Mouse (Mus musculus): ENCODE measurements at regions not wholly inside any gene's neighbourhood (a gene's known extent, or its start where the extent isn't known, plus 50 kb on each side); places are given as distances from the start of the nearest gene placed in this dataset.
A peak's percentile ranks its signal among the peaks of the same experiment; 100 is the strongest.
"Not testable (repeated sequence)": the region's sequence is repeated elsewhere in the genome, so short reads cannot be mapped to it uniquely, and the experiment has no call there.

GRCm38 (mm10) chr6:68532599-68532998, 997.0 kb upstream of the Tacstd2 start:
- Histone ChIP-seq H3K9ac (ENCODE audit: insufficient read depth, low read depth, low read length, poor library complexity, severe bottlenecking) (no peak overlapping the region), H3K4me3 (ENCODE audit: insufficient read depth in 1 of 2, low read depth in 1 of 2, low read length in 2 of 2, poor library complexity in 1 of 2, severe bottlenecking in 1 of 2) (no peak overlapping the region), H3K9me3 (ENCODE audit: control insufficient read depth, insufficient read depth, low read depth, low read length) (no peaks in the 10 kb centered on the region), H3K4me1 (ENCODE audit: control insufficient read depth in 2 of 2, insufficient read depth in 2 of 2, low read length in 2 of 2, poor library complexity in 1 of 2) (no peaks in the 10 kb centered on the region), H3K27ac (ENCODE audit: insufficient read depth, low read depth, low read length, poor library complexity, severe bottlenecking) (no peak overlapping the region), H3K36me3 (ENCODE audit: control insufficient read depth, insufficient read depth, low read length, poor library complexity, severe bottlenecking) (no peaks in the 10 kb centered on the region)
- in situ Hi-C loops (cut with MboI; ENCODE audit: low sequenced_read_pairs in 2 of 2, unreplicated experiment in 2 of 2), result no loop called here
- TF ChIP-seq MAFK (IDR thresholded peaks at IDR 0.05; ENCODE audit: insufficient read depth, low read depth, low read length) (no peak), HCFC1 (IDR thresholded peaks at IDR 0.05; ENCODE audit: borderline replicate concordance, insufficient read depth, low read length) (no peak), ZC3H11A (IDR thresholded peaks at IDR 0.05; ENCODE audit: borderline replicate concordance, low read depth, low read length) (no peak), CHD2 (IDR thresholded peaks at IDR 0.05; ENCODE audit: low read depth, low read length) (no peak), ZNF384 (IDR thresholded peaks at IDR 0.05; ENCODE audit: low read depth, low read length) (no peak)
- no peak for DNase-seq (ENCODE audit: low read depth, low spot score)

- no peaks in the 10 kb centered on the region for H3K36me3 ChIP-seq (ENCODE audit: control insufficient read depth, insufficient read depth, low read length, poor library complexity, severe bottlenecking)
- in situ Hi-C loops (cut with MboI; ENCODE audit: low sequenced_read_pairs in 2 of 2, unreplicated experiment in 2 of 2), result no loop called here
- no peak overlapping the region for H3K9ac ChIP-seq (ENCODE audit: insufficient read depth, low read depth, low read length, poor library complexity, severe bottlenecking)
- no peak overlapping the region for H3K27ac ChIP-seq (ENCODE audit: insufficient read depth, low read depth, low read length, poor library complexity, severe bottlenecking)
- H3K9me3 ChIP-seq (ENCODE audit: control insufficient read depth, insufficient read depth, low read depth, low read length), result no peaks in the 10 kb centered on the region
- no peak overlapping the region for H3K4me3 ChIP-seq (ENCODE audit: insufficient read depth in 1 of 2, low read depth in 1 of 2, low read length in 2 of 2, poor library complexity in 1 of 2, severe bottlenecking in 1 of 2)
- TF ChIP-seq HCFC1 (IDR thresholded peaks at IDR 0.05; ENCODE audit: borderline replicate concordance, insufficient read depth, low read length), result no peak
- TF ChIP-seq ZNF384 (IDR thresholded peaks at IDR 0.05; ENCODE audit: low read depth, low read length), result no peak
- no peak for TF ChIP-seq CHD2 (IDR thresholded peaks at IDR 0.05; ENCODE audit: low read depth, low read length)
- TF ChIP-seq MAFK (IDR thresholded peaks at IDR 0.05; ENCODE audit: insufficient read depth, low read depth, low read length), result no peak
- TF ChIP-seq ZC3H11A (IDR thresholded peaks at IDR 0.05; ENCODE audit: borderline replicate concordance, low read depth, low read length), result no peak
- H3K4me1 ChIP-seq (ENCODE audit: control insufficient read depth in 2 of 2, insufficient read depth in 2 of 2, low read length in 2 of 2, poor library complexity in 1 of 2), result no peaks in the 10 kb centered on the region
- DNase-seq (ENCODE audit: low read depth, low spot score), result peak; percentile 6
These were observed 968.3 kb upstream of the Tacstd2 start for GRCm38 (mm10) chr6:68503937-68504336.

DNA sequence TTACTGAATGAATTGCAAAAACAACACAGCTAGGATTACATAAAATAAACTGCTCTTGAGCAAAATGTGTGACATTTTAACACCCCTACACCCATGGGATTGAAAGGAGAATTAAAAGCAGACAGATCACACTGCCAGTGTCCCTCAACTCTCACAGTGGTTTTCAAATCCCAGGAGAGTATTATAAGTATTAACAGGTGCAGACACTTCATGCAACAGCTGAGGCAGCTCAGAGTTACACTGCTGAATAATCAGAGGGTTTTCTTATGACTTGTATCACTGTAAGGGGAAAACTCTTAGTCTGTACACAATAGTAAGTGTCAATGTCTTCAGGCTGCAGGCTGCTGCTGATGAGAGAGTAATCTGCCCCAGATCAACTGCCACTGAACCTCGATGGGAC, 945.5 kb upstream of the Tacstd2 start:
- no peaks in the 10 kb centered on the region for H3K36me3 ChIP-seq (ENCODE audit: control insufficient read depth, insufficient read depth, low read length, poor library complexity, severe bottlenecking)
- no peaks in the 10 kb centered on the region for H3K9me3 ChIP-seq (ENCODE audit: control insufficient read depth, insufficient read depth, low read depth, low read length)
- no peak overlapping the region for H3K4me3 ChIP-seq (ENCODE audit: insufficient read depth in 1 of 2, low read depth in 1 of 2, low read length in 2 of 2, poor library complexity in 1 of 2, severe bottlenecking in 1 of 2)
- no peak overlapping the region for H3K9ac ChIP-seq (ENCODE audit: insufficient read depth, low read depth, low read length, poor library complexity, severe bottlenecking)
- in situ Hi-C loops (cut with MboI; ENCODE audit: low sequenced_read_pairs in 2 of 2, unreplicated experiment in 2 of 2), result no loop called here
- H3K27ac ChIP-seq (ENCODE audit: insufficient read depth, low read depth, low read length, poor library complexity, severe bottlenecking), result no peak overlapping the region
- TF ChIP-seq ZNF384 (IDR thresholded peaks at IDR 0.05; ENCODE audit: low read depth, low read length), result no peak
- no peak for DNase-seq (ENCODE audit: low read depth, low spot score)
- H3K4me1 ChIP-seq (ENCODE audit: control insufficient read depth in 2 of 2, insufficient read depth in 2 of 2, low read length in 2 of 2, poor library complexity in 1 of 2), result no peaks in the 10 kb centered on the region

- no peak for DNase-seq (ENCODE audit: low read depth, low spot score)
- H3K4me1 ChIP-seq (ENCODE audit: control insufficient read depth in 2 of 2, insufficient read depth in 2 of 2, low read length in 2 of 2, poor library complexity in 1 of 2), result no peaks in the 10 kb centered on the region
- no peaks in the 10 kb centered on the region for H3K9me3 ChIP-seq (ENCODE audit: control insufficient read depth, insufficient read depth, low read depth, low read length)
- no peak for TF ChIP-seq ZNF384 (IDR thresholded peaks at IDR 0.05; ENCODE audit: low read depth, low read length)
- TF ChIP-seq MAFK (IDR thresholded peaks at IDR 0.05; ENCODE audit: insufficient read depth, low read depth, low read length), result no peak
- TF ChIP-seq HCFC1 (IDR thresholded peaks at IDR 0.05; ENCODE audit: borderline replicate concordance, insufficient read depth, low read length), result no peak
- no peak for TF ChIP-seq CHD2 (IDR thresholded peaks at IDR 0.05; ENCODE audit: low read depth, low read length)
- TF ChIP-seq ZC3H11A (IDR thresholded peaks at IDR 0.05; ENCODE audit: borderline replicate concordance, low read depth, low read length), result no peak
- no peaks in the 10 kb centered on the region for H3K36me3 ChIP-seq (ENCODE audit: control insufficient read depth, insufficient read depth, low read length, poor library complexity, severe bottlenecking)
- H3K4me3 ChIP-seq (ENCODE audit: insufficient read depth in 1 of 2, low read depth in 1 of 2, low read length in 2 of 2, poor library complexity in 1 of 2, severe bottlenecking in 1 of 2), result no peak overlapping the region
- in situ Hi-C loops (cut with MboI; ENCODE audit: low sequenced_read_pairs in 2 of 2, unreplicated experiment in 2 of 2), result no loop called here
- H3K9ac ChIP-seq (ENCODE audit: insufficient read depth, low read depth, low read length, poor library complexity, severe bottlenecking), result no peak overlapping the region
- no peak overlapping the region for H3K27ac ChIP-seq (ENCODE audit: insufficient read depth, low read depth, low read length, poor library complexity, severe bottlenecking)
These were observed 939.3 kb upstream of the Tacstd2 start for GRCm38 (mm10) chr6:68474872-68475271.

GRCm38 (mm10) chr6:68453061-68453803, 917.6 kb upstream of the Tacstd2 start:
- H3K4me1 ChIP-seq (ENCODE audit: control insufficient read depth in 2 of 2, insufficient read depth in 2 of 2, low read length in 2 of 2, poor library complexity in 1 of 2); DNase-seq (ENCODE audit: low read depth, low spot score); in situ Hi-C loops (cut with MboI; ENCODE audit: low sequenced_read_pairs in 2 of 2, unreplicated experiment in 2 of 2); H3K9me3 ChIP-seq (ENCODE audit: control insufficient read depth, insufficient read depth, low read depth, low read length); H3K9ac ChIP-seq (ENCODE audit: insufficient read depth, low read depth, low read length, poor library complexity, severe bottlenecking); H3K4me3 ChIP-seq (ENCODE audit: insufficient read depth in 1 of 2, low read depth in 1 of 2, low read length in 2 of 2, poor library complexity in 1 of 2, severe bottlenecking in 1 of 2); H3K36me3 ChIP-seq (ENCODE audit: control insufficient read depth, insufficient read depth, low read length, poor library complexity, severe bottlenecking); H3K27ac ChIP-seq (ENCODE audit: insufficient read depth, low read depth, low read length, poor library complexity, severe bottlenecking): not testable (repeated sequence)

Measured in ES-E14 (cell line).